Mouse (Mus musculus) C2C12 (cell line): ENCODE measurements around the gene Ilf3.

Experiments
- CEBPB ChIP-seq: IDR thresholded peaks from one replicate; pipeline ENCODE4 v1.6.1; 2011; ENCODE audit warnings: low read depth, mild to moderate bottlenecking, control low read depth, moderate library complexity
- CTCF ChIP-seq: IDR thresholded peaks from one replicate; pipeline ENCODE4 v1.5.1; 2011; ENCODE audit not compliant: control insufficient read depth, insufficient read depth, insufficient read length
- FOSL1 ChIP-seq: IDR thresholded peaks from one replicate; pipeline ENCODE4 v1.8.0; 2011; ENCODE audit warnings: mild to moderate bottlenecking, low read length; ENCODE audit not compliant: poor library complexity, insufficient read depth, severe bottlenecking
- MAX ChIP-seq: IDR thresholded peaks from one replicate; pipeline ENCODE4 v1.6.1; 2011; ENCODE audit warnings: mild to moderate bottlenecking, control low read depth
- MYOD1 ChIP-seq: IDR thresholded peaks from one replicate; pipeline ENCODE4 v1.6.1; 2011; ENCODE audit warnings: low read depth; ENCODE audit not compliant: control insufficient read depth, insufficient read length
- MYOG ChIP-seq: IDR thresholded peaks from one replicate; pipeline ENCODE4 v1.6.1; 2011; ENCODE audit not compliant: control insufficient read depth, insufficient read length; ENCODE audit errors: extremely low read depth
- USF1 ChIP-seq: IDR thresholded peaks from one replicate; pipeline ENCODE4 v1.6.1; 2011; ENCODE audit warnings: low read depth, mild to moderate bottlenecking, control low read depth, moderate library complexity

- TF ChIP-seq CTCF = no peak
- TF ChIP-seq MAX = no peak
- no peak for TF ChIP-seq USF1
- TF ChIP-seq FOSL1 = no peak
- TF ChIP-seq MYOG = no peak
- no peak for TF ChIP-seq CEBPB
- TF ChIP-seq MYOD1 = no peak
These were observed 66.7 kb downstream of the Ilf3 start for GRCm38 (mm10) chr9:21434410-21434809.
